Mouse (Mus musculus) left cerebral cortex, postnatal 36 days (tissue): Measurements from ENCODE around the gene Slfn1. TPM values are rescaled to one million over a fixed set of nuclear protein-coding genes. Genes with fewer than 3 reads are reported as not detected.
"Not testable (repeated sequence)": the region's sequence is repeated elsewhere in the genome, so short reads cannot be mapped to it uniquely, and the experiment has no call there.

ENCODE experiments used
- DNase-seq, 2 experiments: peaks; one replicate each; pipeline ENCODE4 v3.0.0; 2021 to 2022; ENCODE audit warnings: low spot score in 2 of 2, mixed read lengths in 1 of 2
- intact Hi-C: fragments of 180-260 bp; cut with DNase I; formaldehyde crosslinking; loops from one replicate; pipeline ENCODE4 v1.15.1; 2025
- total RNA-seq, 2 experiments: library from RNA; stranded (reverse); gene quantifications; 2 replicates each; pipeline ENCODE4 v1.2.3; 2021

Slfn1 gene
- total RNA-seq = not detected

- intact Hi-C loops = no loop called here
- DNase-seq = no peak
Observed at GRCm38 (mm10) chr11:83116597-83117227, at the start of gene Slfn1. Gene Slfn1 (plus strand): TSS chr11:83116849.

- DNase-seq = no peak
- intact Hi-C loops = no loop called here
Observed at GRCm38 (mm10) chr11:83067982-83068694, 48.5 kb upstream of the Slfn1 start.

- DNase-seq = no peak
- intact Hi-C loops = no loop called here
Observed at GRCm38 (mm10) chr11:83070321-83070970, 46.2 kb upstream of the Slfn1 start.

GRCm38 (mm10) chr11:83077714-83078422, 38.8 kb upstream of the Slfn1 start:
- intact Hi-C loops = no loop called here
- no peak for DNase-seq

- DNase-seq = no peak
- intact Hi-C loops = no loop called here
Observed at GRCm38 (mm10) chr11:83078423-83079140, 38.1 kb upstream of the Slfn1 start.

GRCm38 (mm10) chr11:83079487-83080199, 37.0 kb upstream of the Slfn1 start:
- intact Hi-C loops = no loop called here
- DNase-seq = no peak

- no peak for DNase-seq
- intact Hi-C loops = no loop called here
Observed at GRCm38 (mm10) chr11:83082741-83083473, 33.7 kb upstream of the Slfn1 start.

- no peak for DNase-seq
- intact Hi-C loops = no loop called here
Observed at GRCm38 (mm10) chr11:83084161-83084560, 32.5 kb upstream of the Slfn1 start.

- DNase-seq = no peak
- intact Hi-C loops = no loop called here
Observed at GRCm38 (mm10) chr11:83084761-83085160, 31.9 kb upstream of the Slfn1 start.

- DNase-seq = no peak
- intact Hi-C loops = no loop called here
Observed at GRCm38 (mm10) chr11:83115138-83115537, 1.5 kb upstream of the Slfn1 start.

GRCm38 (mm10) chr11:83118056-83118455, 1.4 kb downstream of the Slfn1 start:
- DNase-seq = no peak
- intact Hi-C loops = no loop called here

GRCm38 (mm10) chr11:83121131-83121685, 4.6 kb downstream of the Slfn1 start:
- DNase-seq = no peak
- intact Hi-C loops = no loop called here

- DNase-seq = no peak
- intact Hi-C loops = no loop called here
Observed at GRCm38 (mm10) chr11:83123198-83123597, 6.5 kb downstream of the Slfn1 start.

- intact Hi-C loops = no loop called here
- no peak for DNase-seq
Observed at GRCm38 (mm10) chr11:83124906-83125305, 8.3 kb downstream of the Slfn1 start.

GRCm38 (mm10) chr11:83125633-83126032, 9.0 kb downstream of the Slfn1 start:
- intact Hi-C loops, DNase-seq: not testable (repeated sequence)

GRCm38 (mm10) chr11:83137253-83137652, 20.6 kb downstream of the Slfn1 start:
- DNase-seq, intact Hi-C loops: not testable (repeated sequence)

GRCm38 (mm10) chr11:83148939-83149338, 32.3 kb downstream of the Slfn1 start:
- DNase-seq, intact Hi-C loops: not testable (repeated sequence)
